Mouse (Mus musculus): ENCODE data around the gene Zfp458. TPM values are rescaled to one million over a fixed set of nuclear protein-coding genes. Genes with fewer than 3 reads are reported as not detected.

Zfp458 gene
- 0.30 and 0.60 TPM in 2 replicates for polyA plus RNA-seq (2012; rRNA removed; ENCODE audit: low replicate concordance)

GRCm38 (mm10) chr13:67278314-67278713 lies at the start of gene Zfp458:
TSS of gene Zfp458 (minus strand) at chr13:67278466.

GRCm38 (mm10) chr13:67305822-67306672 lies 27.8 kb upstream of the Zfp458 start, which contains the start of gene Zfp457:
TSS of gene Zfp457 (minus strand) at chr13:67306485.

Other genes starting within 250 kb of the Zfp458 start
- gene Zfp712, start 217.3 kb downstream of the Zfp458 start, polyA plus RNA-seq (2012; rRNA removed; ENCODE audit: low replicate concordance): 0.12 and 0.20 TPM in 2 replicates
- gene Zfp708, start 180.5 kb downstream of the Zfp458 start, polyA plus RNA-seq (2012; rRNA removed; ENCODE audit: low replicate concordance): 0.05 and 0.17 TPM in 2 replicates
- 1.5 and 4.0 TPM in 2 replicates for gene Gm28557, start 169.9 kb downstream of the Zfp458 start, polyA plus RNA-seq (2012; rRNA removed; ENCODE audit: low replicate concordance)
- gene Rslcan18, start 162.2 kb downstream of the Zfp458 start, polyA plus RNA-seq (2012; rRNA removed; ENCODE audit: low replicate concordance): 0.11 and 0.14 TPM in 2 replicates
- 0.13 and 0.37 TPM in 2 replicates for gene Zfp759, start 156.8 kb downstream of the Zfp458 start, polyA plus RNA-seq (2012; rRNA removed; ENCODE audit: low replicate concordance)
- gene Rsl1, start 105.3 kb downstream of the Zfp458 start, polyA plus RNA-seq (2012; rRNA removed; ENCODE audit: low replicate concordance): 2.2 and 5.0 TPM in 2 replicates
- gene Zfp455, start 84.0 kb downstream of the Zfp458 start, polyA plus RNA-seq (2012; rRNA removed; ENCODE audit: low replicate concordance): 0.16 and 0.57 TPM in 2 replicates
- 1.1 and 2.2 TPM in 2 replicates for gene Zfp457, start 28.0 kb upstream of the Zfp458 start, polyA plus RNA-seq (2012; rRNA removed; ENCODE audit: low replicate concordance)
- 0.55 and 1.7 TPM in 2 replicates for gene Zfp595, start 54.1 kb upstream of the Zfp458 start, polyA plus RNA-seq (2012; rRNA removed; ENCODE audit: low replicate concordance)
- 0.34 TPM in 1 of 2 replicates, not detected in the other for gene Gm28044, start 82.1 kb upstream of the Zfp458 start, polyA plus RNA-seq (2012; rRNA removed; ENCODE audit: low replicate concordance)
- gene Zfp953, start 82.1 kb upstream of the Zfp458 start, polyA plus RNA-seq (2012; rRNA removed; ENCODE audit: low replicate concordance): 0.16 and 0.50 TPM in 2 replicates
- 0.24 TPM in 1 of 2 replicates, not detected in the other for gene Gm28041, start 97.3 kb upstream of the Zfp458 start, polyA plus RNA-seq (2012; rRNA removed; ENCODE audit: low replicate concordance)
- gene Zfp456, start 97.3 kb upstream of the Zfp458 start, polyA plus RNA-seq (2012; rRNA removed; ENCODE audit: low replicate concordance): 0.18 and 0.37 TPM in 2 replicates
- 2.3 and 4.4 TPM in 2 replicates for gene Zfp429, start 121.4 kb upstream of the Zfp458 start, polyA plus RNA-seq (2012; rRNA removed; ENCODE audit: low replicate concordance)
- gene Zfp459, start 143.0 kb upstream of the Zfp458 start, polyA plus RNA-seq (2012; rRNA removed; ENCODE audit: low replicate concordance): 0.24 and 0.75 TPM in 2 replicates
- gene Zfp874a, start 173.2 kb upstream of the Zfp458 start, polyA plus RNA-seq (2012; rRNA removed; ENCODE audit: low replicate concordance): 0.55 and 4.1 TPM in 2 replicates
- gene Zfp874b, start 205.8 kb upstream of the Zfp458 start, polyA plus RNA-seq (2012; rRNA removed; ENCODE audit: low replicate concordance): 2.1 and 5.1 TPM in 2 replicates
- gene Zfp58, start 222.1 kb upstream of the Zfp458 start, polyA plus RNA-seq (2012; rRNA removed; ENCODE audit: low replicate concordance): 0.27 and 1.2 TPM in 2 replicates
- not detected in 2 replicates for gene Gm26965, start 247.7 kb upstream of the Zfp458 start, polyA plus RNA-seq (2012; rRNA removed; ENCODE audit: low replicate concordance)
- gene Zfp87, start 247.7 kb upstream of the Zfp458 start, polyA plus RNA-seq (2012; rRNA removed; ENCODE audit: low replicate concordance): 18.0 and 34.5 TPM in 2 replicates